Mouse (Mus musculus) stomach, postnatal 0 days (tissue): ENCODE results near the gene Nfic.

Source experiments
- CTCF ChIP-seq: IDR thresholded peaks from 2 replicates; pipeline ENCODE4 v1.5.1; 2016; ENCODE audit warnings: antibody characterized with exemption, low read depth, mild to moderate bottlenecking, moderate library complexity
- EP300 ChIP-seq: optimal IDR thresholded peaks from 2 replicates; pipeline ENCODE3; 2016; ENCODE audit warnings: antibody characterized with exemption

- no peak for TF ChIP-seq CTCF
- TF ChIP-seq EP300, result no peak
Measured at GRCm38 (mm10) chr10:81452237-81452946, 3.0 kb downstream of the Nfic start.
